Mouse (Mus musculus): Measurements from ENCODE around the gene Amacr. TPM values are rescaled to one million over a fixed set of nuclear protein-coding genes. Genes with fewer than 3 reads are reported as not detected.

Gene Amacr
- total and polyA plus RNA-seq, 3 experiments = 15.7 to 43.0 (median 29.6) TPM

Other genes starting within 250 kb of the Amacr start
- not detected in 2 replicates for gene C1qtnf3, start 29.4 kb upstream of the Amacr start, total RNA-seq (2012; rRNA removed)
- gene C1qtnf3, start 29.4 kb upstream of the Amacr start, total RNA-seq (2014; rRNA removed) = not detected in 2 replicates
- gene C1qtnf3, start 29.4 kb upstream of the Amacr start, polyA plus RNA-seq (2012; ENCODE audit: insufficient read length, low read depth) = 0.10 TPM in 1 of 2 replicates, not detected in the other
- not detected in 2 replicates for gene Slc45a2, start 19.0 kb downstream of the Amacr start, total RNA-seq (2012; rRNA removed)
- not detected in 2 replicates for gene Slc45a2, start 19.0 kb downstream of the Amacr start, total RNA-seq (2014; rRNA removed)
- not detected in 2 replicates for gene Slc45a2, start 19.0 kb downstream of the Amacr start, polyA plus RNA-seq (2012; ENCODE audit: insufficient read length, low read depth)
- not detected in 2 replicates for gene Rxfp3, start 56.2 kb downstream of the Amacr start, total RNA-seq (2012; rRNA removed)
- not detected in 2 replicates for gene Rxfp3, start 56.2 kb downstream of the Amacr start, total RNA-seq (2014; rRNA removed)
- not detected in 2 replicates for gene Rxfp3, start 56.2 kb downstream of the Amacr start, polyA plus RNA-seq (2012; ENCODE audit: insufficient read length, low read depth)
- gene Adamts12, start 83.0 kb downstream of the Amacr start, total RNA-seq (2012; rRNA removed) = 0.04 TPM in 1 of 2 replicates, not detected in the other
- gene Adamts12, start 83.0 kb downstream of the Amacr start, total RNA-seq (2014; rRNA removed) = 0.04 and 0.12 TPM in 2 replicates
- gene Adamts12, start 83.0 kb downstream of the Amacr start, polyA plus RNA-seq (2012; ENCODE audit: insufficient read length, low read depth) = 0.03 TPM in 2 replicates

All from CH12.LX (cell line).